Mouse (Mus musculus) spleen, adult 10 weeks (tissue): ENCODE results near the gene Calhm5. TPM values are rescaled to one million over a fixed set of nuclear protein-coding genes. Genes with fewer than 3 reads are reported as not detected.

ENCODE experiments used
- polyA plus RNA-seq: library from polyadenylated mRNA; stranded (reverse); fragments of 350-450 nt; fragmentation: Illumina TruSeq; extraction: RNeasy Lipid Tissue Mini Kit (QIAGEN cat#74804); gene quantifications from one replicate; pipeline ENCODE4 v1.2.3, GENCODE M21; 2015; ENCODE audit warnings: low replicate concordance; ENCODE audit not compliant: insufficient read depth

Gene Calhm5
- 2.2 TPM for polyA plus RNA-seq

GRCm38 (mm10) chr10:34096418-34096883 lies at the start of gene Calhm5:
Calhm5 (minus strand) TSS chr10:34096519.

DNA sequence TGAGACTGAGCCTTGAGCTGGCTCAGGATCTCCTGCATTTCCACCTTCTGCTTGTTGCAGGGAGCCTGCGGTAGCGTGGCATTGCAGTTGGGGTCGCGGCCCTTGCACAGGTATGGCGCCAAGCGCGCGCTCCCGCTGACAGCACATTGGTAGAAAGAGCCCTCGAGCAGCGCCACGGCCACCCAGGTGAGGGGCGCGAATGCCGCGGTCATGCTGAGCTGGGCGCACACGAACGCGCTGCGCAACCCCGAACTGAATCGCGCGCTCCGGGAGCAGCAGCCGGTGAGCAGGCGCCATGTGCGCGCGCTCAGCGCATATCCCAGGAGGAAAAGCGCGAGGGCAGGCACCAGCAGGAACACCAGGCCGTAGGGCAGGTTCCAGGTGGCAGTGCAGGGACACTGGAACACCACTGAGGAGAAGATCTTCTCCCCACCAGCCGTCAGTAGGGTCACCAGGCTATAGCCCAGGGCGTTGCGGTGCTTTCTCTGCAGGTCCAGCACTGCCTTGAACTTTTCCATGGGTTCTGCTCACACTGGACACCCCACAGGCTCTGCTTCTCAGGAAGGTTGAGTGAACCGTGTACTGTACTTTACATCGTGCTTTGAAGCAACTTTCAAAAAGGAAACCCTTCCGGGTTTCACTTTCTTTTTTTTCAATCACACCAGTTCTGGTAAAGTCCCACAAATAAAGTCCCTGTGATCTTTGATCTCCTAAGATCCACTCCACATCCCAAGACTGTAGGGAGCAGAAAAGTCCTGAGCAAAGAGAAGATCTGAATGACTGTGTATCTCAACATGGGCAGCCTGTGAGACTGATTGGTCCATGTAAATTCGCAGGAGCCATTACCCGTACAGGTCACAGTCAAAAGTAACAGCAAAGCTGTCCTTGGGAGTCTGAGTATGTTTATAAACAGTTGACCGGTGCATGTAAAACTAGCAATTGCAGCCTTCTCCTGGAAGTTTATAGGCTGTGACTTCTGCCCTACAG lies 31.4 kb upstream of the Calhm5 start, which contains the start of gene Calhm6:
Gene Calhm6, minus strand, starts transcription at position 593 of the 987 bp plus-strand sequence.

DNA sequence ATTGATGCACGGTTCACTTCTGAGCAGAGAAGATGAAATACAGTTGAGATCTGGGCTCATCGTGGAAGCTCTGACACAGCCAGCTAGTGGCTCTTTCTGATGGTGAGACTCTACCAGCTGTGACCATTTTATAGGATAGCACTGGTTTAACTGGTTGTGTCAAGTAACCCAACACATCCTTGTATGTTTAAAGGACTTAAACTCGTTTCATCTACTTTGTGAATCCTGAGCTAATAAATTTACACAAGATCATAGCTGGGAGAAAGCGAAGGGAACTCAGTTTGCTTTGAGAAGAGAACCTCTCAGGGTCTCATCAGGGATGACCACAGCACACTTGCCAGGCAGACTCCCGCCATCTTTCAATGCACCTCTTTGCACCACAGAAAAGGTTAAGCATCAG lies 52.1 kb downstream of the Calhm5 start, which contains the start of gene Calhm4:
Gene Calhm4, minus strand, starts transcription at position 101 of the 400 bp plus-strand sequence.

Other genes starting within 250 kb of the Calhm5 start
- gene Sult3a1, start 238.8 kb downstream of the Calhm5 start, polyA plus RNA-seq, result not detected
- gene Rsph4a, start 191.4 kb downstream of the Calhm5 start, polyA plus RNA-seq, result not detected
- gene Zup1, start 145.2 kb downstream of the Calhm5 start, polyA plus RNA-seq, result 78.5 TPM
- 89.8 TPM for gene Rwdd1, start 76.9 kb downstream of the Calhm5 start, polyA plus RNA-seq
- not detected for gene Trappc3l, start 58.9 kb downstream of the Calhm5 start, polyA plus RNA-seq
- gene Calhm4, start 52.2 kb downstream of the Calhm5 start, polyA plus RNA-seq, result not detected
- gene Calhm6, start 31.5 kb upstream of the Calhm5 start, polyA plus RNA-seq, result 34.7 TPM
- gene Dse, start 111.2 kb upstream of the Calhm5 start, polyA plus RNA-seq, result 32.5 TPM
- gene Tspyl1, start 185.7 kb upstream of the Calhm5 start, polyA plus RNA-seq, result 61.2 TPM
- gene Tspyl4, start 200.9 kb upstream of the Calhm5 start, polyA plus RNA-seq, result 20.3 TPM